Mouse (Mus musculus): ENCODE measurements around the gene Auts2.
A peak's percentile ranks its signal among the peaks of the same experiment; 100 is the strongest.

Gene Auts2

DNA sequence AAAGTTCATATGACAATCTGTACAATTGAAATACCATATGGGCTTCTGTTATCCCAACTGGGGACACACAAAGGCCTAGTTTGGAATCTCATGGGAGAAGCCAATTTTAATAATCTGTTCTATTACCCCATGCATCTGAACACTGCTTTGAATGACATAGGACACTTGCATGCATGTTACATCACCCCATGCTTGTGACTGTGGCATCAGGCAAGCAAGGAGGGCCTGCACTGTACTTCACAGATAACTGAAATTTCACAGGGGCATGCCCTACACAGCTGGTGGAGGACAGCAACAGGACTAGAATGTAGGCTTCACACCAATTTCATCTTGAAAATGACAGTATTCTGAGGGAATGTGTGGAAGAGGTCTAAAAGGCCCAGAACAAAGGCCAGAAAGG, 746.1 kb downstream of the Auts2 start:
- no peak for DNase-seq (ENCODE audit: low spot score)

DNA sequence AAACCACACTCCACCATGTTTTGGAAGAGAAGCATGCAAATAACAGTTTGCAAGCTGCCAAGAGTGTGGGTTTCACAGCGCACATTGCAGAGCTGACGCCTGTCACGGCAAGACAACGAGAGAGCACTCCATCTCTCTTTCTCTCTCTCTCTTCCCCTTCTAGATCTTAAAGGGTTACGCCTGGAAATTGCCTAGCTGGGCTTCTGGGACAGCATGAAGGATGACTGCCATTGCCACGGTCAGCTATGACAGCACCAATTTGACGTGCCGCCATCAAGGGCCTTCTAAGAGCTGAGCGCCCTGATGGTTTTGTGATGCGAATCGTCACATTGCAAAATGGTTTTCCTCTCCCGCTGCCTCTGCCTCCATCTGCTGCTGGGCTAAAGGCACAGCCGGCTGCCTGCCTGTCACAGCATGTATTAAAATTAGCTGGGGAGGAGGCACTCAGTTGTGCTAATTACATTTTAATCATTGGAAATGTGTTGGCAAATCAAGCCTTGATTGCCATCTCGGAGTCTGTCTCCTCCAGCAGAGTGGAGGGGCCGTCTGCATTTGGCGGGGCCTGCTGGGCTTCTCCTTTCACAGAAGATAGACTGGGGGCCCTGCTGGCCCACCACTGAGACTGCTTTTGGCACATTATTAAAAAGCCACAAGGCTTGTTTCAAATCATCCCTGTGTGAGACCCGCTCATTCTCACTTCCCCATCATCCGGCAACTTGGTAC, 748.6 kb downstream of the Auts2 start:
- DNase-seq (ENCODE audit: low spot score): peak; percentile 75

- DNase-seq (ENCODE audit: low spot score): no peak
Observed at GRCm38 (mm10) chr5:131789601-131790000, 753.5 kb downstream of the Auts2 start.

GRCm38 (mm10) chr5:131788008-131788407, 755.1 kb downstream of the Auts2 start:
- no peak for DNase-seq (ENCODE audit: low spot score)

GRCm38 (mm10) chr5:131783241-131783640, 759.9 kb downstream of the Auts2 start:
- DNase-seq (ENCODE audit: low spot score): no peak

DNA sequence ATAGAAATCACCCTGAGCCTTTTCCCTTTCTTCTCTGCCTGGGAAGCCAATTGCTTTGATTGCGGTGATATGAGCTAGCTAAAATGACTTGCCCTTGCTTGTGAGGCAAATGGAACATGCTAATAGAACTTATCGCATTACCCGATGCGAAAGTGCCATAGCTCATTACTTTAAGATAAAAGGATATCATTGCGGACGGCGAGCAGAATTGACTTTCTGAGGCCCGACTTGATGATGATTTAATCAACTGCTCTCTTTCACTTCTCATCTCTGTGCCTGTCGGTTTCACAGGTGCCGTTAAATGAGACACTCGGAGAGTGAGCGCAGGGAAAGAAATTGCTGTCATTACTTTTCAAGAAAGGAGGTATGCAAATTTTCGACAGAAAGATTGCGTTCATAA, 762.1 kb downstream of the Auts2 start:
- no peak for DNase-seq (ENCODE audit: low spot score)

DNA sequence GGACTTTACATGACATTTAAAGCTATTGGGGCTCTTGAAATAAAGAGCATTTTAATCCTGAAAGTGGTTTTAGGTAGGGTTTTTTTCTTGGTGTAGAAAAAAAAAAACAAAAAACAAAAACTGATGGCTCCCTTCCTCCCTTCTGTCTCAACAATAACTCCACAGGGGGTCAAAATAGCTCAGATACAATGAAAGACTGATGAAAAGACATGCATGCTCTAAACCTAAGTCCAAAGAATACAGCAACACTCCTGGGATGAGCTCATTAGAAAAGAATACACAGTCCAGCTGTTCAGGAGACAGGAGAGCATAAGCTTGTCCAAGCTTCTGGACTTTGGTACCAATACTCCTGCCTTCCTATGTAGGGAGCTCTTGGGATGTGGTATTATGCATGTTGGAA, 764.0 kb downstream of the Auts2 start:
- no peak for DNase-seq (ENCODE audit: low spot score)

DNA sequence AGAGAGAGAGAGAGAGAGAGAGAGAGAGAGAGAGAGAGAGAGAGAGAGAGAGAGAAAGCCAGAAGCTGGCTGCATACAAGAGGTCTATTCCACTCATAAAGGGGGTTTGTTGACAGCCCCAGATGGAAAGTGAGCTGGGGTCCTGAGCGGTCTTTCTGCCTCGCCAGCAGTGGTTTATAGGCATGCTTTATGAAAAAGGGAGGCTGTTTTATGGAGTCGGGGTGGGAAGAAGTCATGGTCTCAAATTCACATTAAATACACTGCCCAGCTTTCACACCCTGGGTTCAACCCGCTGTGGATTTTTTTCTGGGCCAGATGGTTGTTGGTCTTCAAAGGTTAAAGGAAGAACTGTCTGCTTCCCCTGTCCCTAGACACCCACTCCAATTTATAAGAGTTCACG, 767.5 kb downstream of the Auts2 start:
- DNase-seq (ENCODE audit: low spot score): no peak

GRCm38 (mm10) chr5:131775222-131775621, 767.9 kb downstream of the Auts2 start:
- no peak for DNase-seq (ENCODE audit: low spot score)

GRCm38 (mm10) chr5:131774792-131775191, 768.4 kb downstream of the Auts2 start:
- DNase-seq (ENCODE audit: low spot score): no peak

DNA sequence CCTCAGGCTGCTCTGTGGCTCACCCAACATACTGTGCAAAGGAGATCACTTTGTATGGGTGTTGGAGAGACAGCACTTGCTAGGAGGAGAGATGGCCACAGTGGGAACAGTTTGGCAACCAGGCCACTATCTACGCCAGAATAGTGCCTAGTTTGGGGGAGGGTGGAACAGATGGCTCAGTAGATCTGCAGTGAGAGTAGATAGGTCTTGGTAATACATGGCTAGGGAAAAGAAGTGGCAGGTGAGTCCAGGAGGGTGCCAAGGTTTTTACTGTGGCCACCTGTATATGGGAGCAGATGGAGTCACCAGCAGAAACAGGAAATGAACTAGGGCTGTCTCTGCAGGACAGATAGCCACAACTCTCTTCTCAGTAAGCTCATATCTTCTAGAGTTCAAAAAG, 770.5 kb downstream of the Auts2 start:
- no peak for DNase-seq (ENCODE audit: low spot score)

- no peak for DNase-seq (ENCODE audit: low spot score)
Observed at GRCm38 (mm10) chr5:131769273-131769672, 773.9 kb downstream of the Auts2 start.

DNA sequence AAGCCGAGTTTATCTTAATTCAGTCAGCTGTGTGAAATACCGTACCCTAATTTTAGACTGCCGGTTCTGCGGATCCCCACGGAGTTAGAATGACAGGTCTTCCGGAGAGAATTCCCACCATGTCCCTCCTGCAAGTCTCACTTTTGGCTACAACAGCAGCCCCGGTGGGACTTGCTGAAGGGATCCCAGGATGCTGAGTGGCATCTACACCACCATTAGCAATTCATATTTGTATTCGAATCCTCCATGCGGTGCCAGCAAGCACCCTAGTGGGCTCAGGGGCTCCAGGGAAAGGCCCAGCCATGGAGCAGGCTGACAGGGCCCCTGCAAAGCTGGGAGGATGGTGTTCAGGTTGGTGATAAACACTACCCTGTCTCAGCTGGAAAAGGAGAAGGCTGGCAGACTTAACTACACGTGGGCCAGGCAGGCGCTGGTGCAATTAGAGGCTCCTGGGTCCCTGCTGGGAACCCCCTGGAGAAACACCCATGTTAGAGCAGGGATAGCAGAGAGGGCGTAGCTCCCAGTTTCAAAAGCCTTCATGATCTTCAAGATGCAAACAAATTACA, 775.4 kb downstream of the Auts2 start:
- DNase-seq (ENCODE audit: low spot score): no peak

- DNase-seq (ENCODE audit: low spot score): no peak
Observed at GRCm38 (mm10) chr5:131767176-131767575, 776.0 kb downstream of the Auts2 start.

GRCm38 (mm10) chr5:131759432-131759831, 783.7 kb downstream of the Auts2 start:
- DNase-seq (ENCODE audit: low spot score): no peak

DNA sequence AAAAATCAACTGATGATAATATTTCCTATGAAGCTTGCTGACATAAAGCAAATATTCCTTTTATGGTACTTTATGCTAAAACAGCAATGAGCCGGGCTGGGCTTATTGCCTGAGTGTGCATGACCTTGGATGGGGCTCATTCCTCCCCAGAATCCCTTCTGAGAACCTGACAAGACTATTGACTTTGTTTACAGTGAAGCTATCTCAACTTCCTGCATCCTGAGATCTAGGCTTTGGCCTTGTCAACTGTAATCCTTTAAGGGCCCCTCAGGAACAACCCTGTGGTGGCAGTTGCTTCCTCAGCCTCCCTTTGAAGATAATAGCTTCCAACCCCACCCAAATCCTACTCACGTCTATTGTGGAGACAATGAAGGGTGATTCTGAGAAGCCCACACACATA, 792.8 kb downstream of the Auts2 start:
- no peak for DNase-seq (ENCODE audit: low spot score)

DNA sequence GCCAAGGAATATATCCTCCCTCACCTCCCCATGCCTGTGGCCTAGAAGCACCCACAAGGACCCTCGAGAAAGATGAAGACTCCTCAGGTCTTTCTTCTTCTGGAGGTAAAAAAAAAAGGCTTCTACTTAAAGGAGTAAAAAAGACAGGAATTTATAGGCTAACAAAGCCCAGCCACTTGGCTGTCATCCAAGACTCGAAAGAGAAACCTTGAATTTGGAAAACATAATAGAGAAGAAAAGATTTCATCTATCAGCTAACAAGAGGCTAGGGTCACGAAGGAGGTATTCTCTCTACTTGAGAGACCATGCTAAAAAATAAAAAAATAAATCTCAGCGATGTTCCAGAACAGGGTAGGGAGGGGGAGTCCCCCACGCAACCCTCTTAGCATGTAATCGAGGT, 793.9 kb downstream of the Auts2 start:
- DNase-seq (ENCODE audit: low spot score): no peak

- no peak for DNase-seq (ENCODE audit: low spot score)
Observed at GRCm38 (mm10) chr5:131743069-131743468, 800.1 kb downstream of the Auts2 start.

DNA sequence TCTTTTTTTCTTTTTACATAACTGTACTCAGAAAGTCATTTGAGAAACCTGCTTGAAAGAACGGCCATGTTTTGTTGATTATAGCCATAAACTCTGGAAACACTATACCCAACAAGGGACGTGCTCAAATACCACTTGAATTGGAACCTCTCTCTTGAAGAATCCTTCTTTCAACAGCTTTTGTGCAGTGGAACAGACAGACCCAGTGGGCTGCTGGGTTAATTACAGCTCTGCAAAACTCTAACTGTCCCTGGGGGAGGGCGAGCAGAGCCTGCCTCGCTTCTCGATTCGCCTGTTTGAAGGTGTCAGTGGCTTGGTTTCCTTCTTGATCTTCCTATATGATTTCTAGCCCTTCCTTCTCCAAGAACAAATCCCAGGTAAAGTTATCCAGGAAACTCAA, 805.7 kb downstream of the Auts2 start:
- DNase-seq (ENCODE audit: low spot score): no peak

DNA sequence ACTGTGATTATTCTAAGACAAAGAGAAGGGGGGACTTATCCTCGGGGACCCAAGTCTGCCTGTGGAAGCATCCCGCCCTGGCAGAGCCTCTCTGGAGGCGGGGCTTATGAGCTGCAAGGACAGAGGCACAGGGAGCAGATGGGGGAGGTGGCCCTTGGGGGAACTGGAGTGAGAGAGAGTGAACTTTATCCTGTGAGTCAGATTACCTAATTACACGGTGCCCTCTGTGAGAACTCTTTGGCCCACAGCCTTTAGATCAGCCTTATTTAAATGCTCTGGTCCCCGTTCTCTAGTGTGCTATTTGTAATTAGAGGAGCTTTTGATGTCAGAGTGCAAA, 809.9 kb downstream of the Auts2 start:
- DNase-seq (ENCODE audit: low spot score): no peak

- DNase-seq (ENCODE audit: low spot score): no peak
Observed at GRCm38 (mm10) chr5:131732631-131733323, 810.4 kb downstream of the Auts2 start.

- no peak for DNase-seq (ENCODE audit: low spot score)
Observed at GRCm38 (mm10) chr5:131729456-131729855, 813.7 kb downstream of the Auts2 start.

DNA sequence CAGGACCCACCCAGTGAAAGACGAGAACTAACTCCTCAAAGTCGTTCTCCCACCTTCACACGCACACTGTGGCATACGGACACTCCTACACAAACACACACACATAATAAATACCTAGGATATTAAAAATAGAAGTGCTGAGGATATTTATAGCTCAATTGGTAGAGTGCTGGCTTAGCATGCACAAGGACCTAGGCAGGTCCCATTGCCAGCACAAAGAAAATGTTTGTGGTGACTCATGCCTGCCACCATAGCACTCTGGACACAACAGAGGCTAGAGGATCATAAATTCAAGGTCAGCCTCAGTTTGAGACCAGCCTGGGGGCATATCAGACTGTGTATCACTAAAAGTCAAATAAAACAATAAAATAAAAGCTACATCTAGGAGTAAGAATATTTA, 815.2 kb downstream of the Auts2 start:
- DNase-seq (ENCODE audit: low spot score): no peak

DNA sequence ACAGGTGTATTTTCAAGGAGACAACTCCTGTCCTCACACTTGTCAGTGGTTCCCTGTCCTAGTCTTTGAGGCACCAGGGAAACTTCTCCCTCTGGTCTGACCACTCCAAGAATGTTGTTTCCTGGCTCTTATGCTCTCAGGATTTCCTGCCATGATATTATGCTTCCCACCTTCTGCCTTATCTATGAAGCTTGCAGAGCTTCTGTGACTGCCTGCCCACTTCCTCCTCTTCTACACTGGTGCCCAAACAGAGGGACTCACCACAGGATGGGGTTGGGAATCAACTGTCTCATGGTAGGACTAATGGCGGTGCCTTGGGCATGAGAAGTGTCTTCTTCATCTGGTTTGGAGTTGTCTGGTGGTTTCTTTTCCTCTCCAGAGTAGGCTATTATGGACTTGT, 818.6 kb downstream of the Auts2 start:
- DNase-seq (ENCODE audit: low spot score): no peak

All from layer of hippocampus, adult 9-10 months (tissue).